Mouse (Mus musculus) ES-Bruce4 (cell line): Measurements from ENCODE around the gene Pakap. TPM values are rescaled to one million over a fixed set of nuclear protein-coding genes. Genes with fewer than 3 reads are reported as not detected.

ENCODE experiments used
- H3K27ac ChIP-seq: 2 replicates; pipeline ENCODE4 v1.5.1; 2012; ENCODE audit warnings: low read length, inconsistent platforms; ENCODE audit not compliant: insufficient read depth
- H3K27me3 ChIP-seq: 2 replicates; pipeline ENCODE4 v1.6.1; 2012; ENCODE audit warnings: mild to moderate bottlenecking, low read length, inconsistent platforms; ENCODE audit not compliant: control insufficient read depth, poor library complexity, insufficient read depth, severe bottlenecking
- H3K36me3 ChIP-seq: 2 replicates; pipeline ENCODE4 v1.6.1; 2012; ENCODE audit warnings: inconsistent platforms, mild to moderate bottlenecking, low read length, moderate library complexity; ENCODE audit not compliant: control insufficient read depth, poor library complexity, insufficient read depth, severe bottlenecking
- H3K4me1 ChIP-seq: one replicate; pipeline ENCODE4 v1.8.1; 2011; ENCODE audit warnings: low read length; ENCODE audit not compliant: control insufficient read depth, insufficient read depth
- H3K4me3 ChIP-seq: 2 replicates; pipeline ENCODE4 v1.5.1; 2011; ENCODE audit warnings: low read depth, mild to moderate bottlenecking, low read length
- H3K9ac ChIP-seq: 2 replicates; pipeline ENCODE4 v1.6.1; 2012; ENCODE audit warnings: low read depth, mild to moderate bottlenecking, inconsistent platforms; ENCODE audit not compliant: poor library complexity, severe bottlenecking
- H3K9me3 ChIP-seq: replicated peaks from 2 replicates; pipeline ENCODE4 v1.6.1; 2012; ENCODE audit warnings: mild to moderate bottlenecking, low read length, inconsistent platforms; ENCODE audit not compliant: control insufficient read depth, poor library complexity, insufficient read depth, severe bottlenecking
- CTCF ChIP-seq: IDR thresholded peaks from one replicate; pipeline ENCODE4 v1.8.1; 2011; ENCODE audit warnings: low read depth, low read length
- EP300 ChIP-seq: IDR thresholded peaks from 2 replicates; pipeline ENCODE4 v1.6.1; 2011; ENCODE audit warnings: low read depth, low read length; ENCODE audit not compliant: insufficient read depth
- POLR2A ChIP-seq: IDR thresholded peaks from one replicate; pipeline ENCODE4 v1.8.1; 2011; ENCODE audit warnings: low read length; ENCODE audit not compliant: insufficient read depth
- polyA plus RNA-seq: library from polyadenylated mRNA; stranded (reverse); fragments of >200 nt; gene quantifications from 2 replicates; pipeline ENCODE4 v1.2.4, GENCODE M21; 2011; ENCODE audit warnings: low read depth; ENCODE audit not compliant: missing spikeins, insufficient read depth, insufficient read length

Gene Pakap
- polyA plus RNA-seq, 1 experiment, result 2.4 TPM

- no peaks in the 10 kb centered on the region for H3K9me3 ChIP-seq
- H3K36me3 ChIP-seq, result no peaks in the 10 kb centered on the region
- no peak overlapping the region for H3K4me3 ChIP-seq
- H3K9ac ChIP-seq, result no peak overlapping the region
- no peak overlapping the region for H3K27ac ChIP-seq
- H3K4me1 ChIP-seq, result peaks cover 3% of the 10 kb centered on the region
- TF ChIP-seq POLR2A, result no peak
- no peak for TF ChIP-seq CTCF
- no peak for TF ChIP-seq EP300
- H3K27me3 ChIP-seq, result no peaks in the 10 kb centered on the region
These were observed 233.3 kb downstream of the Pakap start for GRCm38 (mm10) chr4:57801239-57801638.

GRCm38 (mm10) chr4:57801986-57802385, 234.0 kb downstream of the Pakap start:
- Histone ChIP-seq H3K9me3 (no peaks in the 10 kb centered on the region), H3K27me3 (no peaks in the 10 kb centered on the region), H3K9ac (no peak overlapping the region), H3K4me3 (no peak overlapping the region), H3K36me3 (no peaks in the 10 kb centered on the region), H3K4me1 (peaks cover 3% of the 10 kb centered on the region), H3K27ac (no peak overlapping the region; the same call in 1 of the 2 replicates)
- no peak for TF ChIP-seq CTCF
- TF ChIP-seq POLR2A, result no peak

GRCm38 (mm10) chr4:57802411-57802810, 234.4 kb downstream of the Pakap start:
- Histone ChIP-seq H3K9me3 (no peaks in the 10 kb centered on the region), H3K36me3 (no peaks in the 10 kb centered on the region), H3K9ac (no peak overlapping the region), H3K27me3 (no peaks in the 10 kb centered on the region), H3K4me3 (no peak overlapping the region), H3K4me1 (peaks cover 3% of the 10 kb centered on the region), H3K27ac (no peak overlapping the region; the same call in 1 of the 2 replicates)
- TF ChIP-seq POLR2A (no peak), EP300 (no peak), CTCF (no peak)

GRCm38 (mm10) chr4:57804902-57805301, 236.9 kb downstream of the Pakap start:
- Histone ChIP-seq H3K27me3 (no peaks in the 10 kb centered on the region), H3K36me3 (no peaks in the 10 kb centered on the region), H3K4me1 (peaks cover 3% of the 10 kb centered on the region), H3K9ac (no peak overlapping the region), H3K27ac (no peak overlapping the region), H3K9me3 (no peaks in the 10 kb centered on the region), H3K4me3 (no peak overlapping the region)
- TF ChIP-seq POLR2A, result no peak
- TF ChIP-seq CTCF, result no peak
- no peak for TF ChIP-seq EP300

GRCm38 (mm10) chr4:57809449-57809848, 241.5 kb downstream of the Pakap start:
- no peak overlapping the region for H3K4me3 ChIP-seq
- H3K9ac ChIP-seq, result no peak overlapping the region
- no peaks in the 10 kb centered on the region for H3K4me1 ChIP-seq
- TF ChIP-seq EP300 (no peak), POLR2A (no peak), CTCF (no peak)
- H3K27me3 ChIP-seq, result no peaks in the 10 kb centered on the region
- H3K9me3 ChIP-seq, result no peaks in the 10 kb centered on the region
- H3K36me3 ChIP-seq, result no peaks in the 10 kb centered on the region
- no peak overlapping the region for H3K27ac ChIP-seq

- H3K27ac ChIP-seq, result no peak overlapping the region
- H3K36me3 ChIP-seq, result no peaks in the 10 kb centered on the region
- H3K4me3 ChIP-seq, result no peak overlapping the region
- H3K27me3 ChIP-seq, result no peaks in the 10 kb centered on the region
- peaks cover 6% of the 10 kb centered on the region; the same call in 1 of the 2 replicates for H3K9me3 ChIP-seq
- H3K4me1 ChIP-seq, result no peaks in the 10 kb centered on the region
- no peak overlapping the region for H3K9ac ChIP-seq
- TF ChIP-seq EP300 (no peak), CTCF (no peak), POLR2A (no peak)
These were observed 244.1 kb downstream of the Pakap start for GRCm38 (mm10) chr4:57812075-57812474.
